In the genomic region with DNA sequence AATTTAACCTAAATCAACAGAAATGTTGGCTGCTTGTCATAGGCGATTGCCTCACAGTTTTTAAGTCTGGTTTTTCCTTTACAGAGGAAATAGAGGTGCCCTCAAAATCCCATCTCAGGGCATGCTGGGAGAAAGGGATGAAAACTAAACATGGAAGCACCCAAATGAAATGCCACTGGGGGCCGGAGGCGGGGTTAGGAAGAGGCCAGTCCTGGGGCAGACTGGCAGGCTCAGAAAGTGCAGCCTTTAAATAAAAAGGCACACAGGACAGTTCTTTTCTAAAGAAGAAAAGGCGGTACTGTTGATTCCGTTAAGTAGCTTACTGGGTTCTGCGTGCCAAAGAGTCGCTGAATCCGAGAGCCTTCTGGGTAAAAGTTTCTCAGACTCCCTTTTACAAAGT, we compare ENCODE assay signal across 8 mouse cellular contexts.
DNase-seq lines count a peak whose midpoint lies in the region; ATAC-seq and TF ChIP-seq lines count a peak whose summit lies in the region.

No protein-coding gene starts in this region.

- H3K27ac ChIP-seq in gastrocnemius, adult 2 months: peak overlapping the region; percentile 84
- H3K27ac ChIP-seq in embryonic fibroblast, embryonic 13.5 days (ENCODE audit: insufficient read depth, low read length): peak overlapping the region; percentile 82
- 0 out of 2 replicates have a peak overlapping the region, but pooled peaks have one; percentile 1 for H3K27ac ChIP-seq in limb, embryonic 11.5 days (replicated peaks; ENCODE audit: low read depth, low read length)
- peak overlapping the region; percentile 85 for H3K27ac ChIP-seq in neural tube, embryonic 15.5 days (replicated peaks)

- H3K79me2 ChIP-seq in C2C12 (ENCODE audit: control insufficient read depth, insufficient read depth): peaks cover 39% of the 10 kb centered on the region

- H3K9ac ChIP-seq in limb, embryonic 11.5 days (ENCODE audit: low read length): no peak overlapping the region
- peak overlapping the region; percentile 62 for H3K9ac ChIP-seq in neural tube, embryonic 15.5 days (replicated peaks)

- H3K9me3 ChIP-seq in limb, embryonic 11.5 days (ENCODE audit: control insufficient read depth, low read length): no peaks in the 10 kb centered on the region
- H3K9me3 ChIP-seq in neural tube, embryonic 15.5 days (replicated peaks): no peaks in the 10 kb centered on the region

- no peaks in the 10 kb centered on the region for H3K27me3 ChIP-seq in C2C12 (ENCODE audit: control insufficient read depth, insufficient read depth, insufficient read length)
- H3K27me3 ChIP-seq in limb, embryonic 11.5 days (ENCODE audit: control insufficient read depth, insufficient read depth, low read length): no peaks in the 10 kb centered on the region
- H3K27me3 ChIP-seq in neural tube, embryonic 15.5 days (replicated peaks): no peaks in the 10 kb centered on the region

- no peak overlapping the region for H3ac ChIP-seq in C2C12 (ENCODE audit: control insufficient read depth, insufficient read length, low read depth)

- TF ChIP-seq CTCF in gastrocnemius, adult 2 months (IDR thresholded peaks at IDR 0.05): no peak
- no peak for TF ChIP-seq CTCF in C2C12 (IDR thresholded peaks at IDR 0.05; ENCODE audit: control insufficient read depth, insufficient read depth, insufficient read length)
- TF ChIP-seq CTCF in embryonic fibroblast, embryonic 13.5 days (IDR thresholded peaks at IDR 0.05; ENCODE audit: borderline replicate concordance, insufficient read depth, low read length): no peak

- peak overlapping the region; percentile 44 for H3K4me2 ChIP-seq in limb, embryonic 11.5 days (ENCODE audit: low read depth, severe bottlenecking)
- peak overlapping the region; percentile 98 for H3K4me2 ChIP-seq in neural tube, embryonic 15.5 days

- H3K4me1 ChIP-seq in embryonic fibroblast, embryonic 13.5 days (ENCODE audit: control insufficient read depth, insufficient read depth, low read length): peaks cover 7% of the 10 kb centered on the region
- peaks cover 9% of the 10 kb centered on the region for H3K4me1 ChIP-seq in limb, embryonic 11.5 days (ENCODE audit: control insufficient read depth, insufficient read depth, low read length)
- peaks cover 26% of the 10 kb centered on the region for H3K4me1 ChIP-seq in neural tube, embryonic 15.5 days

- H3K79me3 ChIP-seq in C2C12 (ENCODE audit: low read depth): peaks cover 17% of the 10 kb centered on the region

- peak overlapping the region; percentile 80 for H3K4me3 ChIP-seq in gastrocnemius, adult 2 months
- peak overlapping the region; percentile 57 for H3K4me3 ChIP-seq in C2C12 (ENCODE audit: insufficient read depth, poor library complexity, severe bottlenecking)
- H3K4me3 ChIP-seq in embryonic fibroblast, embryonic 13.5 days (ENCODE audit: insufficient read depth, low read length): peak overlapping the region; percentile 3; the same call in 1 of the 2 replicates
- H3K4me3 ChIP-seq in limb, embryonic 11.5 days (ENCODE audit: low read depth, low read length): peak overlapping the region; percentile 48
- peak overlapping the region; percentile 62 for H3K4me3 ChIP-seq in neural tube, embryonic 15.5 days (replicated peaks)

- H3K36me3 ChIP-seq in C2C12 (ENCODE audit: control insufficient read depth, insufficient read depth): peaks cover 13% of the 10 kb centered on the region
- H3K36me3 ChIP-seq in limb, embryonic 11.5 days (ENCODE audit: control insufficient read depth, insufficient read depth, low read length): no peaks in the 10 kb centered on the region
- no peaks in the 10 kb centered on the region for H3K36me3 ChIP-seq in neural tube, embryonic 15.5 days

- TF ChIP-seq POLR2A in embryonic fibroblast, embryonic 13.5 days (IDR thresholded peaks at IDR 0.05; ENCODE audit: low read depth, low read length): no peak

- intact Hi-C loops in gastrocnemius, adult 2 months (cut with DNase I): no loop called here

- 3% methylated on average over 8 of the region's 8 CpGs for WGBS in limb, embryonic 11.5 days
- 5% methylated on average over 8 of the region's 8 CpGs for WGBS in neural tube, embryonic 15.5 days

- peak; percentile 40 for DNase-seq in gastrocnemius, adult 2 months
- no peak for DNase-seq in gastrocnemius, postnatal 10 days
- peak; percentile 61 for DNase-seq in limb, embryonic 11.5 days (ENCODE audit: low spot score)
- no peak for DNase-seq in right cerebral cortex, adult 2 months (ENCODE audit: low spot score in 2 of 2)
- no peak for DNase-seq in spleen, postnatal 10 days (ENCODE audit: low spot score in 2 of 2)

- ATAC-seq in limb, embryonic 11.5 days (ENCODE audit: insufficient number of reproducible peaks, low FRiP score, low TSS enrichment, low read depth): no peak
- peak; percentile 57; the same call in 1 of the 2 replicates for ATAC-seq in neural tube, embryonic 15.5 days (ENCODE audit: low FRiP score)

TF ChIP-seq in C2C12, 6 proteins besides CTCF, POLR2A, EP300 and RAD21:
- TF ChIP-seq CEBPB (IDR thresholded peaks at IDR 0.05; ENCODE audit: low read depth) (no peak), MAX (IDR thresholded peaks at IDR 0.05) (no peak), MYOD1 (IDR thresholded peaks at IDR 0.05; ENCODE audit: control insufficient read depth, insufficient read length, low read depth) (no peak), FOSL1 (IDR thresholded peaks at IDR 0.05; ENCODE audit: insufficient read depth, low read length, poor library complexity, severe bottlenecking) (no peak), MYOG (IDR thresholded peaks at IDR 0.05; ENCODE audit: control insufficient read depth, extremely low read depth, insufficient read length) (no peak), USF1 (IDR thresholded peaks at IDR 0.05; ENCODE audit: low read depth) (no peak)

Comparison
In these comparisons a context has a peak if more than half of its experiments do, and no peak if none do; other contexts are left out.
1. DNase-seq: peak in gastrocnemius, adult 2 months (single experiment) and limb, embryonic 11.5 days (single experiment); none in gastrocnemius, postnatal 10 days (single experiment), right cerebral cortex, adult 2 months (0 of 2) and spleen, postnatal 10 days (0 of 2).
2. H3K27ac ChIP-seq: peak in every context shown above with its lines; median percentile 85 in neural tube, embryonic 15.5 days; 84 in gastrocnemius, adult 2 months; 82 in embryonic fibroblast, embryonic 13.5 days; 1 in limb, embryonic 11.5 days.
3. H3K4me3 ChIP-seq: peak in every context shown above with its lines; median percentile 80 in gastrocnemius, adult 2 months; 62 in neural tube, embryonic 15.5 days; 57 in C2C12; 48 in limb, embryonic 11.5 days; 3 in embryonic fibroblast, embryonic 13.5 days.